Comparison of ENCODE assay signal across 8 mouse cellular contexts in the genomic region with DNA sequence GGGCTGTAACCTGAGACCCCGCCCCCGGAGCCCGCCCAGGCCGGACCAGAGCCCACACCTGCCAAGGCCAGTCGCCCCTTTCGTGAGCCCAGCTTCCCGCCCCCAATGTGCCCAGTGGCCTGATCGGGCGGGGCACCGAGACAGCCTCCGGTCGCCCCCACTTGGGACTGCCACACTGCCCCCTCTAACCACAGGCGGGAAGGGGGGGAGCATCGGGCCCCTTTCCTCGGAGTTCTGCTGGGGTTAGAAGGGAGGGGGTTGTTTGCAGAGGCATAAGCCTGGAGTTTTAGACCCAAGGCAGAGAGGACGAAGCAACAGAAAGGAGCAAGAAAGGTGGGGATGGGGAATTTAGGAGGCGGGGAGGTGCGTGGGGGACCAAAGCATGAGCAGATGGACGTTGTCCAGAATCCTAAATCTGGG. TPM values are rescaled to one million over a fixed set of nuclear protein-coding genes. Genes with fewer than 3 reads are reported as not detected.
DNase-seq lines count a peak whose midpoint lies in the region; ATAC-seq lines count a peak whose summit lies in the region.
"Had no signal": no experiment of that assay in that cellular context is flagged by ENCODE, and none has a peak within 500 bp of the region (broad histone marks: within the 10 kb centered on the region; RNA-seq: fewer than 3 reads in every experiment).

No protein-coding gene starts in this region.

- no peaks in the 10 kb centered on the region for H3K36me3 ChIP-seq in lung, embryonic 16.5 days (ENCODE audit: control insufficient read depth, insufficient read depth, low read length)
- no peaks in the 10 kb centered on the region for H3K36me3 ChIP-seq in forebrain, embryonic 16.5 days (ENCODE audit: control insufficient read depth, insufficient read depth)
- peaks cover 4% of the 10 kb centered on the region; the same call in 1 of the 2 replicates for H3K36me3 ChIP-seq in limb, embryonic 13.5 days
- no peaks in the 10 kb centered on the region for H3K36me3 ChIP-seq in stomach, embryonic 15.5 days

- WGBS in lung, embryonic 16.5 days: under 1% methylated on average over 13 of the region's 19 CpGs
- 3% methylated on average over 17 of the region's 19 CpGs for WGBS in forebrain, embryonic 16.5 days
- under 1% methylated on average over 19 of the region's 19 CpGs for WGBS in limb, embryonic 13.5 days
- WGBS in stomach, embryonic 15.5 days: 5% methylated on average over 19 of the region's 19 CpGs

- no peak overlapping the region for H3K27ac ChIP-seq in lung, embryonic 16.5 days (ENCODE audit: low read length)
- H3K27ac ChIP-seq in forebrain, embryonic 16.5 days (ENCODE audit: low read length): no peak overlapping the region
- H3K27ac ChIP-seq in limb, embryonic 13.5 days: peak overlapping the region; percentile 97
- no peak overlapping the region for H3K27ac ChIP-seq in stomach, embryonic 15.5 days

- H3K27me3 ChIP-seq in lung, embryonic 16.5 days (ENCODE audit: control insufficient read depth, insufficient read depth, low read depth, low read length): peaks cover 73% of the 10 kb centered on the region
- peaks cover 15% of the 10 kb centered on the region for H3K27me3 ChIP-seq in forebrain, embryonic 16.5 days (replicated peaks; ENCODE audit: control insufficient read depth, insufficient read depth, low read length)
- H3K27me3 ChIP-seq in limb, embryonic 13.5 days: peaks cover 40% of the 10 kb centered on the region
- H3K27me3 ChIP-seq in stomach, embryonic 15.5 days (replicated peaks): peaks cover 66% of the 10 kb centered on the region

- peak; percentile 24; the same call in 1 of the 2 replicates for ATAC-seq in lung, embryonic 16.5 days (ENCODE audit: low read depth)
- ATAC-seq in forebrain, embryonic 16.5 days: no peak
- peak; percentile 73 for ATAC-seq in limb, embryonic 13.5 days (ENCODE audit: low FRiP score, low read depth)
- ATAC-seq in stomach, embryonic 15.5 days (ENCODE audit: insufficient read depth, low FRiP score, low read depth): no peak
- ATAC-seq: Patski had no signal

- H3K4me3 ChIP-seq in lung, embryonic 16.5 days (ENCODE audit: low read length): peak overlapping the region; percentile 40
- peak overlapping the region; percentile 48 for H3K4me3 ChIP-seq in forebrain, embryonic 16.5 days (replicated peaks; ENCODE audit: low read length)
- H3K4me3 ChIP-seq in limb, embryonic 13.5 days: peak overlapping the region; percentile 67
- H3K4me3 ChIP-seq in stomach, embryonic 15.5 days (replicated peaks): peak overlapping the region; percentile 33

- no peaks in the 10 kb centered on the region for H3K9me3 ChIP-seq in lung, embryonic 16.5 days (ENCODE audit: control insufficient read depth, low read length)
- H3K9me3 ChIP-seq in forebrain, embryonic 16.5 days (ENCODE audit: control insufficient read depth, low read length): no peaks in the 10 kb centered on the region
- H3K9me3 ChIP-seq in limb, embryonic 13.5 days: no peaks in the 10 kb centered on the region
- no peaks in the 10 kb centered on the region for H3K9me3 ChIP-seq in stomach, embryonic 15.5 days

- no peak for DNase-seq in lung, postnatal 10 days
- no peak for DNase-seq in adrenal gland, postnatal 14 days
- no peak for DNase-seq in kidney, adult 18-20 months

- peaks cover 36% of the 10 kb centered on the region for H3K4me1 ChIP-seq in lung, embryonic 16.5 days (replicated peaks; ENCODE audit: control insufficient read depth, insufficient read depth, low read length)
- peaks cover 50% of the 10 kb centered on the region for H3K4me1 ChIP-seq in forebrain, embryonic 16.5 days (replicated peaks; ENCODE audit: control insufficient read depth, insufficient read depth, low read length)
- peaks cover 56% of the 10 kb centered on the region for H3K4me1 ChIP-seq in limb, embryonic 13.5 days
- H3K4me1 ChIP-seq in stomach, embryonic 15.5 days: peaks cover 43% of the 10 kb centered on the region

- H3K9ac ChIP-seq in lung, embryonic 16.5 days (ENCODE audit: low read length): peak overlapping the region; percentile 40
- peak overlapping the region; percentile 54 for H3K9ac ChIP-seq in forebrain, embryonic 16.5 days (replicated peaks; ENCODE audit: low read depth, low read length)
- H3K9ac ChIP-seq in limb, embryonic 13.5 days: peak overlapping the region; percentile 93
- no peak overlapping the region for H3K9ac ChIP-seq in stomach, embryonic 15.5 days

- peak overlapping the region; percentile 63 for H3K4me2 ChIP-seq in lung, embryonic 16.5 days (ENCODE audit: low read depth, low read length)
- H3K4me2 ChIP-seq in forebrain, embryonic 16.5 days (ENCODE audit: low read length): peak overlapping the region; percentile 73
- peak overlapping the region; percentile 86 for H3K4me2 ChIP-seq in limb, embryonic 13.5 days (replicated peaks)
- peak overlapping the region; percentile 67 for H3K4me2 ChIP-seq in stomach, embryonic 15.5 days

RNA-seq across cellular contexts. Expression of a gene that starts 0.3 kb away (rescaled TPM):
- 17.0 and 19.2 TPM in 2 replicates for polyA plus RNA-seq in lung, embryonic 16.5 days (2015; fragmentation: Nextera tagmentation; extraction: Ambion mirVana)
- 16.6 and 35.1 TPM in 2 replicates for polyA plus RNA-seq in forebrain, embryonic 16.5 days (2015; fragmentation: Nextera tagmentation; extraction: Ambion mirVana)
- 706 and 829 TPM in 2 replicates for polyA plus RNA-seq in limb, embryonic 13.5 days (2015; fragmentation: Nextera tagmentation; extraction: Ambion mirVana)
- 2.5 and 3.3 TPM in 2 replicates for polyA plus RNA-seq in stomach, embryonic 15.5 days (2015; fragmentation: Nextera tagmentation; extraction: Ambion mirVana)
- 0.23 TPM in 1 of 2 replicates, not detected in the other for total RNA-seq in adrenal gland, postnatal 14 days (2021)

RNA-seq across cellular contexts. Expression of a gene that starts 40.8 kb away (rescaled TPM):
- polyA plus RNA-seq in lung, embryonic 16.5 days (2015; fragmentation: Nextera tagmentation; extraction: Ambion mirVana): 46.6 and 51.2 TPM in 2 replicates
- polyA plus RNA-seq in forebrain, embryonic 16.5 days (2015; fragmentation: Nextera tagmentation; extraction: Ambion mirVana): 64.8 and 66.9 TPM in 2 replicates
- 35.9 and 37.9 TPM in 2 replicates for polyA plus RNA-seq in limb, embryonic 13.5 days (2015; fragmentation: Nextera tagmentation; extraction: Ambion mirVana)
- polyA plus RNA-seq in stomach, embryonic 15.5 days (2015; fragmentation: Nextera tagmentation; extraction: Ambion mirVana): 41.9 and 44.0 TPM in 2 replicates
- total RNA-seq in adrenal gland, postnatal 14 days (2021): 39.4 and 40.9 TPM in 2 replicates

Comparison
In these comparisons a context has a peak if more than half of its experiments do, and no peak if none do; other contexts are left out.
1. ATAC-seq: peak in lung, embryonic 16.5 days (single experiment) and limb, embryonic 13.5 days (single experiment); none in forebrain, embryonic 16.5 days (single experiment) and stomach, embryonic 15.5 days (single experiment).
2. RNA of a gene that starts 0.3 kb away (polyA plus RNA-seq): 706 to 829 TPM in limb, embryonic 13.5 days; 17.0 to 19.2 TPM in lung, embryonic 16.5 days, 16.6 to 35.1 TPM in forebrain, embryonic 16.5 days and 2.5 to 3.3 TPM in stomach, embryonic 15.5 days; every median in the first group is over 10 times any median in the second.
3. Peak in every context shown above with its lines, with median percentiles within 50 percentile points of each other: H3K4me2 ChIP-seq and H3K4me3 ChIP-seq.